Mouse (Mus musculus): ENCODE measurements around the gene Blnk.

Blnk gene

GRCm38 (mm10) chr19:40994057-40994585 is at the start of gene Blnk:
Blnk (minus strand) TSS chr19:40994535.
- no peak for DNase-seq (ENCODE audit: low spot score)

DNA sequence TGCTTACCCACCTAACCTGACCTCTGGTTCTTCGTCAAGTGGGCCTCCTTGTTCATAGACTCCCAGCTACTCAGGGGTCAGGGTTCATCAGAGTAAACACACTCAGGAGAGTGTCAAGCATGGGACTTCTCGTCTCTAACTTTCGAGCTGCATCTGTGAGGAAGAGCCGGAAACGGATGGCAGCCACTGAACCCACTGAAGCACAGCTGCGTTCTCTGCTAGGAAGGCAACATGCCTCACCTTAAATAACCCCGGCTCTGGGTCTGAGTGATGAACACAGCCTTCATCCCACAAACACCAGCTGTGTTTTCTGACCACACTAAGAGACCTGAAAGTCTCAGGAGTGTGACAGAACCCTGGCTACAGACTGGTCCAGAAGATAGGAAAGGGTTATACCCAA is 44.8 kb upstream of the Blnk start:
- DNase-seq (ENCODE audit: low spot score), result no peak

DNA sequence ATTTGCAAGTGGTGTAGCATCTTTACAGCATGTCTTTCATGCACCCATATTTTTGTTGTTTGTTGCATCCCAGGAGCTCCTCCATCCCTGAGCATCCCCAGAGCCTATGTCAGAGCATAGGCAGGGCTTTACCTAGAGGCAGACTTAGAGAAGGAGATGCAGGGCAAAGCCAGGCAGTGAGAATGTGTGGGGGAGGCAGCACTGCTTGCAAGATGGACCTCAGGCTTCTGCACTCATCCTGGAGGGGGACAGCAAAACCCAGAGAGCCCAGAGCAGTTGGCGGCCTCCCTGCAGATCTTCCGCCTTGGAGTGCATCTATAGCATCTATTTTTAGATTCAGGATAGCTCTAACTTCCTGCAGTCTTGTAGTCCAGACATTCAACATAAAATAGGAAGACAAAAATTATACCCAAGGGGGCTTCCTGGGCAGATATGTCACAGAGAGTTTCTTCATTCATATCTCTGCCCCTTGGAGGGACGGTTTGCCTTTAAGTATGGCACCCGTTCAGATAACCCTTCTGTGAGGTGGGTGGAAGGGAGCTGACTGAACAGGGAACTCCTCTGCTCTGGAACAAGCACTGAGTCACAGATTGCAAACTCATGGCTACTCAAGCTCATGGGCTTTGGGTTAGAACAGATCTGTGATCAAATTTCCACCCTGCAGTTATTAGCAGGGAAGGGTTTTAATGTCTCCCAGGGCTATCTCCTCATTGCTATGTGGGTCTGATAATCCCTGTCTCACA is 41.6 kb upstream of the Blnk start:
- DNase-seq (ENCODE audit: low spot score), result no peak

- DNase-seq (ENCODE audit: low spot score), result no peak
These were observed 37.5 kb upstream of the Blnk start for GRCm38 (mm10) chr19:41031869-41032268.

DNA sequence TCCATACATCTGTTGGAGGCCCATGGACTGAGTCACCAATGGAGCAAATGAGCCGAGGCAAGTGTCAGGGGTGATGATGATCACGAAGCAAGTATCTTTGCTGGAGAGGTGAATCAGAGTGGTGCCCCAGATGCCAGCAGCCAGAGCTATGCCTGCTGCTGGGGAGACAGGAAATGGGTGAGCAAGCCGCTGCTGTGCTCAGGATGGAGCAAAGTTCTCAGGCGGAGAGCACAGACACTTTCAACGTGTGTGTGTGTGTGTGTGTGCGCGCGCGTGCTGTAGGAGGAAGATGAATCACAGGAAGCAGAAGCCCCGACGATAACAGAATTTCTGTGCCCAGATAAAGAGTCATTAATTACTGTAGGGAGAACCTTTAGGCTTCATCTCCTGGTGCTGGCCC is 36.7 kb upstream of the Blnk start:
- DNase-seq (ENCODE audit: low spot score), result no peak

DNA sequence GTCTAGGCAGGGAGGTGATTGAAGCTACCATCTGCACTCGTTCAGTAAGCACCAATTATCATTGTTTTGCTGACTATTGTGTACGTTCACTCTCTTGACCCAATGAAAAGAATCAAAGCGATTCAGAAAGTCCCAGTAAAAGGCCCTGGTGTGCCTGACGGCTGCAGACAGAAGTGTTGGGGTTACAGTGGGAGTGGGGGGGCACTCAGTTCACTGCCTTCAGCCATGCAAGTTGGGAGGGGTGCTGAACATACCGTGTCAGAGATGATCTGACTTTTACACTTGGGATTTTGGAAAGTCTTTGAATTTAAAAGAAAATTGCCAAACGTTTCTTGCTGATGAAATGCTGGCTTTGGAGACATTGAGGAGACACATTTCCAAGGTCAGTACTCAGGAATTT is 35.8 kb upstream of the Blnk start:
- no peak for DNase-seq (ENCODE audit: low spot score)

DNA sequence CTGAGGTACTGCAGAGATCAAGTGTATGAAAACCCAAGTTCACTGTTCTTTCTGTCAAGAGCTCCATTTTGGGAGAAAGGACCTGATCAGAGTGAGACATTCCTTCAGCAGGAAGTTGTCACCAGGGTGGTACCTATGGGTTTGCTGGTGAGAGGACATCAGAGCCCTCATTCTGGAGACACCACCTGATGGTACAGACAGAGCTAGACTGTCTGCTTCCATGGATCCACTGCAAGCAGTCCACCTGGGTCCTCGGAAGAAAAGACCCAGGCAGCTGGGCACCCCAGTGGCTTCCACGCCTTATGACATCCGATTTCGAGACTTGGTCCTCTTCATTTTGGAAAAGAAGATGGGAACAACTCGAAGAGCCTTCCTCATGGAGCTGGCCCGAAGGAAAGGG is 34.9 kb upstream of the Blnk start, which contains the start of gene Dntt:
TSS of gene Dntt (plus strand) at position 57 of the 400 bp plus-strand sequence.
- DNase-seq (ENCODE audit: low spot score), result no peak

DNA sequence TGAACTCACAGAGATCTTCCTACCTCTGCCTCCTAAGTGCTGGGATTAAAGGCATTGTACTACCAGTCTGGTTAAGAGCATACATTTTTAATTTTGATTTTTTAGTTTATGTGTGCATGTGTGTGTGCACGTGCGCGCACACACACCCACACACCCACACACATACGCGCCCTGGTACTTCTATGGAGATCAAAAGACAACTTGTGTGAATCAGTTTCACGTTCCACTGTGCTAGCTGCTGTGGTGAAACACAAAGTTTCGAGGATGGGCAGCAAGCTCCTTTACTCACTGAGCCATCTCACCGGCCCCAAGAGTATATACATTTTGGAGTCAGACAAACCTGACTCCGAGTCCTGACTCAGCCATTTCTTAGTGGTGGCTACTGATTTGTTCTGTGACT is 33.3 kb upstream of the Blnk start:
- DNase-seq (ENCODE audit: low spot score), result no peak

- no peak for DNase-seq (ENCODE audit: low spot score)
These were observed 32.7 kb upstream of the Blnk start for GRCm38 (mm10) chr19:41027024-41027423.

DNA sequence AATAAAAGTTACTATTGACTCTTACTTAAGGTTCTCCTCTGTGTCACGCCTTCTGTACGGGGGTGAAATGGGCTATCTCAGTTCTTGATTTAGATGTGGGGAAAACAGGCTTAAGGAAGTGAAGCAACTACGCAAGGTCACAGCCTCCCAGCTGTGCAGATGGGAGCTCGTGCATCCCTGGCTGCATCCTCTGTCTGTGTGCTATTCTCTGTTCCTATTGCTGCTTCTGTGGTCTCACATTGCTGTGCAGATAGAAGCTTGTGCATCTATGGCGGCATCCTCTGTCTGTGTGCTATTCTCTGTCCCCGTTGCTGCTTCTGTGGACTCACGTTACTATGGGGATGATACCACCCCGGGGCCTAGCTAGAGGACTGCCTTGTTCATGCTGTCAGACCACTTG is 32.2 kb upstream of the Blnk start:
- no peak for DNase-seq (ENCODE audit: low spot score)

GRCm38 (mm10) chr19:41022244-41022643 is 27.9 kb upstream of the Blnk start:
- DNase-seq (ENCODE audit: low spot score), result no peak

DNA sequence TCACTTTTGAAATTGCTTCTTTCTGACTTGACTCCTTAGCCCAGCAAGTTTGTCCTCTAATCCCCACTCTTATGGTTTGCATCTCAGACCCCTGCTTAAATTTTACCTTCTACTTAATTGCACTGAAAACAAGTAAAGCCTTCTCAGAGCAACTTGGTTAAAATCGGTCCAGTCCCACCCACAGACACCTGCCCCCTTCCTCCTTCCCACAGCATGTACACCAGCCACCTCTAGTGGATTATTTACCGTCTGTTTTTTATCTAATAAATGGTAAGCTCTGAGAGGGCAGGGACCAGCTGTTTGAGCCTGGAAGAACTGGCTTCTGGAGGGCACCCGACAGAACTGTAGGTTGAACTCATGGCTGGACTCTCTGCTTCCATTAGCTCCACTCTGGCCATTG is 26.2 kb upstream of the Blnk start:
- DNase-seq (ENCODE audit: low spot score), result no peak

DNA sequence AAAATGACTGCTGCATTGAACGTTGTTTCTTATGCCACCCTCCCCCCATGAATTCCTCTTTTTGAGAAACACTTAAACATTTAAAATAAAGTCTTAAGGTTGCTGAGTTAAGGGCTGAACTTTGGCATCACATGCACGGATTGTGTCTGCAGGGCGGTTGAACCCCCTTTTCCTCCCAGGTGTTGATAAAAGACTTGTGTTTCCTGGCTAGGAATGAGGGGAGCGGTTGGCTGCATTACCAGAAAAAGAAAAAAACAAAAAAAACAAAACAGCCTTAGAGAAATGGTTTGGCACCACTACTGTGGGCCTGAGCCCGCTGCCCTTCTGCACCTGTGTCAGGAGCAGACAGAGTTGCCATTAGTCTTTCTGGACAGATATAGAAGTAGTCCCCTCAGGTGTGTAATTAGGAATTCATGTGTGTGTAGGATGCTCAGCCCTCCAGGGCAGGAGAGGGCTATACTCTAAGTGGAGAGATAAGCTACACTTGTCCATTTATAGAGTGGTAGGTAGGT is 24.9 kb upstream of the Blnk start:
- DNase-seq (ENCODE audit: low spot score), result no peak

DNA sequence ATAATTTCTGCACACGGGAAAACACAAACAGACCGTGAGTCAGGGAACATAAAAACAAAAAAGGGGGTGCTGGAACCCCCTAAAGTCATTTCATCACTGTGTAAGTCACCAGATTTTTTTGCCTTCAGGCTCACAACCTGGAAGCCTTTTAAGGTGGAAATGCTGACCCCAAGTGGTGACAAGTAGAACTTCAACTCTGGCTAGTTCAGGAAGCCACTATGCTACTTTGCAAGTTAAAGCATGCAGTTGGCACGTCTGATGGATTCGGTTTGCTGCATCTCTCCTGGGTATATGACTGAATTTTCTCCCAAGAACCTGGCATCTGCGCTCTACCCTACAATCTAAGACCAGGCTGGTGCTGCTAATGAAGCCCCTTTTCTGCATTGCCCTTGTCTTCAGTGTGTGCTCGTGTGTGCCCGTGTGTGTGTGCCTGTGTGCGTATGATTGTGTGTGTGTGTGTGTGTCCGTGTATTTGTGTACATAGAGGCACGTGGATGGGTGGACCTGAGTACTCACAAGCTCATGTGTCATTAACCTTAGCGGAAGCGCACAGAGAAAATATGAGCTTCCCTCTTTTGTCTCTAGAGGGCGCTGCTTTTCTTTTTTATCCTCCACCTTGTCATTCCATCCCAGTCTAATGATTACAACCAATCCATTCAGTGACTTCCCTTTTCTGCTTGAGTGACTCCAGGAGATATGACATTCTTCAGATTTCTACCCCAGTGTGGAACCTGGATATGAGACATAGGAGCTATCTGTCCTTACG is 21.8 kb upstream of the Blnk start:
- DNase-seq (ENCODE audit: low spot score), result no peak

DNA sequence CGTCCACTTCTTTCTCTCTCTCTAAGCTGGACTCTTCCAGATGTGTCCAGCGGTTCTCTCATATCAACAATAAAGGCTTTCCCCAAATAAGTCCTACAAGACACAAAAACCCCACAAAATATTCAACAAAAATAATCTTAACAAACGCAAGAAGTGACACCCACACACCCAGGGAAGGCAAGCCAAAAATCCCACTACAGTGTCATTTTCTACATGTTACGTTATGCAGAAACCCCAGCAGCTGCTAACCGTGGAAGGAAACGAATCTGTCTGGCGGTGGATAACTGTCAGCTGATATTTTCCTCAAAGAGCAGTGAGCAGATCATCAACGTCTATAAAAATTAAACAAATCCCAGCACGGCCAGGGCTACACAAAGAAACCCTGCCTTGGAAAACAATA is 19.7 kb upstream of the Blnk start:
- DNase-seq (ENCODE audit: low spot score), result no peak

DNA sequence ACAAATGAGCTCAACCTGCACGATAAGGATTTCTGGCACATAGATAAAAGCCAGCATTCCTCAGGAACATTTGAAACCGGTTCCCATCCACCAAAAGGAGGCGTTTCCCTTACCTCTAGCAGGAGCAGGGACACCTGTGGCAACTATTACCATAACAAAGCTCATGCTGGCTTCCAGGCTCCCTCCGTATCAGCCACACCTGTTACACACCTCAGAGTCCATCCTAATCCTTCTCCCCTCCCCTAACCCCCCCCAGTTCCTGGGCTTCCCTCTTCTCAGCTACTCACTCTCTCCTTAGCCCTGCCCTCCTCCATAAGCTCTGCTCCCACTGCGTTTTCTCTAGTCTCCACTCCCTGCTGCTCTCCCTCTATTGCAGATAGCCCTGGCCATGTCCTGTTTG is 19.3 kb upstream of the Blnk start:
- no peak for DNase-seq (ENCODE audit: low spot score)

GRCm38 (mm10) chr19:41011676-41012075 is 17.3 kb upstream of the Blnk start:
- DNase-seq (ENCODE audit: low spot score), result no peak

- no peak for DNase-seq (ENCODE audit: low spot score)
These were observed 14.5 kb upstream of the Blnk start for GRCm38 (mm10) chr19:41008674-41009395.

- DNase-seq (ENCODE audit: low spot score), result no peak
These were observed 13.4 kb upstream of the Blnk start for GRCm38 (mm10) chr19:41007733-41008132.

GRCm38 (mm10) chr19:41007326-41007725 is 13.0 kb upstream of the Blnk start:
- no peak for DNase-seq (ENCODE audit: low spot score)

DNA sequence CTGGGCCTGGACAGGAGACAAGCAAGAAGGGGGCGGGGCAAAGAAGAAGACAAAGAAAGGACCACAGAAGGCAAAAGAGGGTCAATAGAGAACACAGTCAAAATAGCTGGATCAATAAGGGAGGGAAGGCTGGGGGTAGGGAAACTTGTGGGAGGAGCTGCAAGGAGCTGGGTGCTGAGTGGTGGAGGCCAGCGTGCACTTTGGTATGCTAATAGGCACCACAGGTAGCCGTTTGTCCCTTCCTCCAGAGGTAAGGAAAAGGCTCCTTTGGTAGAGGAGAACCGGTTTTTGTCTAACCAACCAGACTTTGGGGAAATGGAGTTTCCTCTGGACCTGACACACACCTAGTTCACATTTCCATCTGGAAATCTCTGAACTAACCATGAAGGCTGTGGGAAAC is 12.3 kb upstream of the Blnk start:
- no peak for DNase-seq (ENCODE audit: low spot score)

DNA sequence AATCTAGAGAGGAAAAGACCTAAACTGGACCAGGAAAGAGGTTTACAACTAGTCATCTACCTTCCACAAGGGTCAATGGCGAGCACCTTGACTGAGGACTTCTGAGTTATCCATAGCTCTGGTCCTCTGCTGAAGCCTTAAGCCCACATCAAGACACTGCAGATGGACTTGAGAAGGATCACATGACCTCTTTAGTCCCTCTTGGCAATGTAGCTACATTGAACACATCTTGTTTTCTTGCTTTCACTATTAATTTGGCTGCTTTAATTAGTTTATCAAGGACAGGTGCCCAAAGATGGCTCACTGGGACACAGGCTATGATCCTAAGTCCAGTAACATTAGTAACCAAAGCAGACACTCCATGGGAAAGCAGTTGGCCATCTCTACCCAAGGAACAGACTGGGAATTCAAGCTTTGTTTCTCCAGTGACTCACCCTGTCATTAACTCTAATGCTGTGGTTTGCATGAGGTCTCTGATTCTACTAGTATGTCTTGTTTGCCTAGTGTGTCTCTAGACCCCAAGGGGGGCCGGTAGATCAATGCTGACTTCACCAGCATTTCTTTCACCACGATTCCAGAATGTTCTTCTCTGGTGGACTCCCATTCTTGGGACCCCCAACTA is 9.5 kb upstream of the Blnk start:
- DNase-seq (ENCODE audit: low spot score), result no peak
